Mouse (Mus musculus): Measurements from ENCODE around the gene Kbtbd13.

- TF ChIP-seq POLR2A (IDR thresholded peaks at IDR 0.05; ENCODE audit: insufficient read depth, low read length) = no peak
- TF ChIP-seq CTCF (IDR thresholded peaks at IDR 0.05; ENCODE audit: low read depth, low read length) = no peak
- TF ChIP-seq EP300 (IDR thresholded peaks at IDR 0.05; ENCODE audit: insufficient read depth, low read depth, low read length) = no peak
Observed at GRCm38 (mm10) chr9:65381017-65381590, 10.3 kb downstream of the Kbtbd13 start.

All from ES-Bruce4 (cell line).